Mouse (Mus musculus): ENCODE results near the gene Hif3a.

GRCm38 (mm10) chr7:17010010-17010347 lies 52.2 kb downstream of the Hif3a start:
- no peak for TF ChIP-seq POLR2A (IDR thresholded peaks at IDR 0.05; ENCODE audit: borderline replicate concordance, extremely low read depth, insufficient read depth, insufficient read length, poor library complexity, severe bottlenecking)
- no peak for TF ChIP-seq CTCF (IDR thresholded peaks at IDR 0.05; ENCODE audit: borderline replicate concordance, extremely low read depth, insufficient read depth, insufficient read length)

All from brain, embryonic 14.5 days (tissue).